Mouse (Mus musculus): ENCODE measurements at regions not wholly inside any gene's neighbourhood (a gene's known extent, or its start where the extent isn't known, plus 50 kb on each side); places are given as distances from the start of the nearest gene placed in this dataset.

GRCm38 (mm10) chr12:91986448-91986847 is 137.5 kb upstream of the Sel1l start:
- no peak for DNase-seq (ENCODE audit: low spot score)

DNA sequence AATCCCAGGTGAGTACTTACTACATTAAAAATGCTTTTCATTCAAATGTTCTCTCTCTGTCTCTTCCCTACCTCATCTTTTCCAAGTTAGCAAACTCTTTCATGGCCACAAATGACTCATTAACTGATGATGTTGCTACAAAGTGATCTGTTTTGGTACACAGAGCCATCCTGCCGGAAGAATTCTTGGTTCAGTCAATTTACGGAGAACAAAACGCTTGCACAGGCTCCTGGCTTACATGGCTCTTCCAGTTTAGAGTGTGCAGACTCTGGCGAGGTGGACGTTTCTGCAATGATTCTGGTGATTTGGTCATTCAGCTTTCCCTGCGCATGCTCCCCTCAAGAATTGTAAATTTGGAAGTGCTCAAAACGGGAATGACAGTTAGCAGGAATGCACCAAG is 131.4 kb upstream of the Sel1l start:
- DNase-seq (ENCODE audit: low spot score), result no peak

DNA sequence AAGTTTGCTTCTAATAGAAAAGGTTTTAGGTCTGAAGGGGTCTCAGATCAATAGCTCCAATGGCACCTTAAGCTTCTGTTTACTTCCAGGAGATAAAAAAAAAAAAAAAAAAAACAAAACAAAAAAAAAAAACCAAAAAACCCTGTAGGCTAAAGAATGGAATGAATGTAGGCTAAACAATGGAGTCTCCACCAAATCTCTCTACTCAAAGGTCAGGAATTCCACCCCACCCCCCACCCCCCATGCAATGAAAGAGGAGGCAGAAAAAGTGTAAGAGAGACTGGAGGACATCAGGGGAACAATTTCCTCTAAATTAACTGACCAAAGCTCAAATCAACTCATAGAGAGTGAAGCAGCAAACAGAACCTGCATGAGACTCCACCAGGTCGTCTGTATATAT is 122.1 kb upstream of the Sel1l start:
- no peak for DNase-seq (ENCODE audit: low spot score)

- no peak for DNase-seq (ENCODE audit: low spot score)
Measured at GRCm38 (mm10) chr12:91965937-91966336, 117.0 kb upstream of the Sel1l start.

GRCm38 (mm10) chr12:91963239-91963638 is 114.3 kb upstream of the Sel1l start:
- no peak for DNase-seq (ENCODE audit: low spot score)

GRCm38 (mm10) chr12:91958086-91958485 is 109.1 kb upstream of the Sel1l start:
- DNase-seq (ENCODE audit: low spot score), result no peak

- no peak for DNase-seq (ENCODE audit: low spot score)
Measured at GRCm38 (mm10) chr12:91956411-91956810, 107.5 kb upstream of the Sel1l start.

GRCm38 (mm10) chr12:91948602-91949167 is 99.7 kb upstream of the Sel1l start:
- no peak for DNase-seq (ENCODE audit: low spot score)

DNA sequence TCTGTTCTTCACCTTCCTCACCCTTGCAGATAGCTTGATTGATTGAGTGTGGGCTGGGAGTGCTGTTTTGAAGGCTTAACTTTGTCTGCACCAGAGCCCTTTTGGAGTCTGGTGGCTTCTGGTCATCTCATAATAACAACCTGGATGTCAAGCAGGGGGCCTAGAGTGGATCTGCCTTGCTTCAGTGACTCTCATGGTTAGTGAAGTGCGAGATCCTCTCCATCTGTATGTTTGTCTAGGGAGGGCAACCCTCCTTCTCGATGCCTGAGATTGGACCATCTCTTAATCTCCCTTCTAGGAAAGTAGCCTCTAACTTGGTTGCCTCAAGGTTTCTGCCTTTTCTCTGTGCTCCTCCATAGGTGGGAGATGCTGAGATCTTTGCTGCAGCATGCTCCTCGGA is 99.0 kb upstream of the Sel1l start:
- DNase-seq (ENCODE audit: low spot score), result no peak

DNA sequence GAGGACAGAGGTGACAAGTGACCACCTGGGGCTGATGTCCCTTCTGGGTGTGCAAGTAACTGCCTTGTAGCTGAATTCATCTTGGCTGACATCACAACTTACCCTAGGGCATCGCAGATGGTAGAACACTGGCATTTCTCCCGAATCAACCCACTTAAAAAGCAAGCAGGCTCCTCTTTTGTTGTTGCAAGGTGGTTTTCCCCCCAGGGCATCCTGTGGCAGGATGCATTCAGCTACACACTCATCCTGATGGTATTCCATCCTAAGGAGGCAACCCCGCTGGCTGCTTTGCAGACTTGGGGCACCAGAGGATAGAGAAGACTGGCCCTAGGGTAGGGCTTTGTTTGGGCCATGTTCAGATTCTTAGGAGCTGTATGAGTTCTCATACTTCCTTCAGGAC is 97.6 kb upstream of the Sel1l start:
- DNase-seq (ENCODE audit: low spot score), result no peak

DNA sequence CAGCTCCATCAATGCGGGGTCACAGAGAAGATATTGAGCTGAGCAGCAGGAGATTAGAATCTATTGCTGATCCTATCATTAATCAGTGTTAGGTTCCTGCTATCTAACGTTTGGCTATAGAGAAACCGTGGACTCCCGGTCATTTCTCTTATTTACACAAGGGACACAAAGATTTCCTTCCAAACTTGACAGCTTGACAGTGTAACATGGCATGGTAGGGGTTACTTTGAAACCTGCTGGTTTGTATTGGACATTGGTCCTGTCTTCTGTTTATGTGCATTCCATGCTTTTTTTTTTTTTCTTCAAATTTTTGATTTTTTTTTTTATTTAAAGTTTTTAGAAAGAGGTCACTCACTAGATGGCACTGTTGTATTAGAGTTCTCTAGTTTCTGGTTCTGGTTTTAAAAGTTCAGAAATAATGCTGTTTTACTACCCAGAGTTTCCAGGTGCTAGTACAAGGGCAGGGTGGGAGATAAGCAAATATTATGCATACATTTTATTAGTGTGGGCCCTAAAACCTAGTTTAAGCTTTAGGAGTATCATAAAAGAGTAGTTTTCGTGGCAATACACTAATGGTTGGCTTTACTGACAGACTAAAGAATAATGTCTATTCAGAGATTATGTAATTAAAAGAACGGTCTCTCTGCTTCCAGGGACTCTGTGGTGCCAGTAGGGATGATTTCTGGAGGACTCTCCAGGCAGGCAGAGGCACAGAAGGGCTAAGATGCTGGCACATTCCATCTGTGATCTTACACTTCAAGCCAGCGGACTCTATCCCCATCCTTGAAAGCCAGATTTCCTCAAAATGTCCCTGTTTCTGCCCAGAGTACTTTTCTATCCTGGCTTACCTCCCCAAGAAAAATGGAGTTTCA is 83.8 kb upstream of the Sel1l start:
- DNase-seq (ENCODE audit: low spot score), result no peak

DNA sequence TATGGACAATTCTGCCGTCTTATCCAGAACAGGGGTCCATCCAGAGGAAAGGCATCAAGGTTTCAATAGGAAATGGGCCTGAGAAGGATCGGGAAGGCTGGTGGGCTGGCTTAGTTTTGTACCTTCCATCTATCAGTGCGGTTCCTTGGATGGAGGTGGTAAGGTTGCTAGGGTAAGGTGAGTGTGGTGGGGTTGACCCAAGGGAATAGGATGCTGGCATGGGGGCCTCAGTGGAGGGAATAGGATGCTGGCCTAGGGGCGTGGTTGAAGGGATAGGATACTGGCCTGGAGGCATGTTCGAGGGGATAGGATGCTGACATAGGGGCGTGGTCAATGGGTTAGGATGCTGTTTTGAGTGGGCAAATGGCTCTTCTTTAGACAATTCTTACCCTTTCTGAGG is 82.6 kb upstream of the Sel1l start:
- no peak for DNase-seq (ENCODE audit: low spot score)

DNA sequence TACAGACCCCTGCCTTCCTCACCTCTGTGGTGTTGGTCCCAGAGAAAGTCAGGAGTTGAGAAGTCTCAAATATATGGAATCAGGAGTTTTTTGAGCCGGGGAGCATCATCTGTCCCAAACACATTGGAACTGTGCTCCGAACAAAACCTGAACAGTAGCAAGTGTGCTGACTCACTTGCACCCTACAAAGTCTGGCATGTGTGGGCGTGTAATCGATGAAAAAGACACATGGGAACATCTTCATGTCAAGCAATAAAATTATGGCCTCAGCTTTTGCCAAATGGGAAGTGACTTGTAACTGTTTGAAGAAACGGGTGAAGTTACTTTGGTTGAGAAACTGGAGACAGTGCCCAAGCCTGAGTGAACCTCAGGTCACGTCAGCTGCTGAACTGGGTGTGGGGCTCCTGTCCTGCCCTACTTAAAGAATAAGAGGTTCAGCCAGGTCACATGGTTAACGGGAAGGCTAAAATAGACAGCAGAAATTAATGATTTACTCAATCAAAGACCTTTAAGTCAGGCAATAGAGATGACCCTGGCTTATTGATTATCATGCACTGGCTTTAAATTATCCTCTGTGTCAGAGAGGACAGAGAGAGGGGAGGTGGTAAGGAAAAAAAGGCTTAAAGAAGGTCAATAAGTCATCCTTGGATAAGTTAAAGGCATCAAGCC is 80.6 kb upstream of the Sel1l start:
- no peak for DNase-seq (ENCODE audit: low spot score)

DNA sequence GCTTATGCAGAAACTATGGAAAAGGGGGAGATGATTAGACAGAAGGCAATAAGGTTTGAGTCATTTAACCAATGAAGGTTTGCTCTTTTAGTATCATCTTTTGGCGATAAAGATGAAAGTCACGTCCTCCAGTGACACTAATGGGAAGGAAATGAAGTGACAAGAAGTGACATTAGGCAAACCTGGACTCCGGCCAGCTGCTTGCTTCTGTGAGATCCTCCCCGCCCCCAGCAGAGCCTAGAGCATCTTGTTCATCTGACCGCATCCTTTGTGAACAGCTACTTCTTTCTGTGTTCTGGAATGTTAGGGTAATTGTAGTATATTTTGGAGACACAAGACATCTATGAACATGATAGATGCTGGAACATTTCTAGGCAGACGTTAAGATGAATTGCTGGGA is 78.6 kb upstream of the Sel1l start:
- no peak for DNase-seq (ENCODE audit: low spot score)

DNA sequence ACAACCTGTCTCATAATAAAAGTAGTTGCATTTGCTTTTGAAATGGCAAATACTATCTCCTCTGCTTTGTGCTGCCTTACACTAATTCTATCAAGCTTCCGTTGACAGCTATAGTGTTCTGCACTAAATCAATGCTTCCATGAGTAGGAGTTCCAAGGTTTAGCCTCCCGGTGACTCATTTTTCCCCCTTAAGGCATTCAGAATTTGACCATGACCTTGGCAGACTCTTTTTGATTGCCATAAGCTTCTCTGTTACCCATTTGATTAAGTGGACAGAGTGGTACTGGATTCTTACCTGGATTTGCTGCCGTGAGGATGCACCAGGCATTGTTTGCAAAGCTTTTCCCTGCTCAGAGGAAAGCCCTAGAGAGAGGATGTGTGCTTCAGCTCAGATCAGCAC is 66.5 kb upstream of the Sel1l start:
- DNase-seq (ENCODE audit: low spot score), result no peak

DNA sequence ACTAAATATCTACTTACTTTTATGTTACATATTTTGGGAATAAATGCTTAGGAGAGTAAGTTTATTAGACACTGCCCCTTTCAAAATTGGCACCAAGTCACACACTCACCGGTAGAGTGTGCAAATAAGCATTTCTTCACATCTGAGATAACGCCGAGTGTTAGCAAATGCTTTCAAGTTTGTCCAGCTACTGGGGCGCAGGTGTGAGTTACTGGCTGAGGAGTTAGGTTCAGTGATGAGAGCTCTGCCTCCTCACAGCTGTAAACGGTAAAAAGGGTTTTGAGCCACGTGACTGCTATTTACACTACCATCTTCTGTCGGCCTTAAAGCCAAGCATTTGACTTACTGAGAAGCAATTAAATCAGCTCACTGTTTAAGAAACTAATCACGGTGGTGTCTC is 61.6 kb upstream of the Sel1l start:
- DNase-seq (ENCODE audit: low spot score), result no peak

Measured in T-cell, adult 2 months (primary cell).